Mouse (Mus musculus) layer of hippocampus, adult 11-12 months (tissue): ENCODE results near the gene Cdkn1c.

Experiments used
- DNase-seq: peaks from one replicate; pipeline ENCODE4 v3.0.0; 2022; ENCODE audit warnings: low spot score

The Cdkn1c gene

DNA sequence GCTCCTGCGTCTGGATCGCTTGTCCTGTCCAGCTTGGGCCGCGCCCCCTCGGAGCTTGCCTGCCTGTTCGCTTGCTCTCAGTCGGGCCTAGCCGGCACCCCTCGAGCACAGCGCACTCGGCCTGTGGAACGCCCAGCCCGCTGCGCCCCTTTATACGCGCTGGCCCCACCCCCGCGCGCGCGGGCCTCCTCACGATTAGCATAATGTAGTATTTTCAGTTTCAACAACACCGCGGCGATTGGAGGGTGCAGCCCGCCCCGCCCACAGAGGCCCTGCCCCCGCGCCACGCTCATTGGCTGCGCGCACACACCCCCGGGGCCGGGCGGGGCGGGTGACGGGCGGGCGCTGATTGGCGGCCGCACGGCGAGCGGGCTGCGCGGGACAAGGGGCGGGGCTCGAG, at the start of gene Cdkn1c:
Gene Cdkn1c (minus strand): TSS at position 177 of the 400 bp plus-strand sequence.
- DNase-seq: peak; percentile 85

GRCm38 (mm10) chr7:143509566-143509965, 48.7 kb upstream of the Cdkn1c start:
- no peak for DNase-seq

DNA sequence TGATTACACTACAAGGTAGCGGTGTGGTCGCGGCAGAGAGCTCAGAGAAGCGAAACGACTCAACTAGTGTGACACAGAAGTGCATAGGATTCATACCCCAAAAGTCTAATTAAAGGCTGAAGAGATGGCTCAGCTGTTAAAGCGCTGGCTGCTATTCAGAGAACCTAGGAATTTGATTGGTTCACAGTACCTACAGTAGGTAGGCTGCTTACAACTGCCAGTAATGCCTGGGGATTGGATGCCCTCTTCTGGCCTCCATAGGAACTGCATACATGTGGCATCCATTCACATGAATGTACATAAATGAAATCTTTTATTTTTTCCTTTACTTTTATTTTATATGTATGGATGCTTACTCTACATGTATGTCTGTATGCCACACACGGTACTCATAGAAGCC, 45.8 kb upstream of the Cdkn1c start:
- DNase-seq: peak; percentile 42

- DNase-seq: no peak
Measured at GRCm38 (mm10) chr7:143506271-143506670, 45.4 kb upstream of the Cdkn1c start.

DNA sequence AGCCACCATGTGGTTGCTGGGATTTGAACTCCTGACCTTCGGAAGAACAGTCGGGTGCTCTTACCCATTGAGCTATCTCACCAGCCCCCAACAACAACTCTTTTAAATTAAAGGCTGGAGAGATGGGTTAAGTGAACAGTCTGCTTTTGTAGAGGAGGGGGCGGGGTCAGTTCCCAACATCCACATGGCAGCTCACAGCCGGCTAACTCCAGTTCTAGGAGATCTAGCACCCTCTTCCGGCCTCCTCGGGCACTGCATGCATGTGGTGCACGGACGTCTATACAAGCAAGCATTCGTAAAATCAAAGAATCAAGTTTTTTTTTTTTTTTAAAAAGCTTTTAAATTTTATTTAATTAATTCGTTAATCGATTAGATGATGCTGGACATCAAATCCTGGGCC, 45.0 kb upstream of the Cdkn1c start:
- peak; percentile 78 for DNase-seq

DNA sequence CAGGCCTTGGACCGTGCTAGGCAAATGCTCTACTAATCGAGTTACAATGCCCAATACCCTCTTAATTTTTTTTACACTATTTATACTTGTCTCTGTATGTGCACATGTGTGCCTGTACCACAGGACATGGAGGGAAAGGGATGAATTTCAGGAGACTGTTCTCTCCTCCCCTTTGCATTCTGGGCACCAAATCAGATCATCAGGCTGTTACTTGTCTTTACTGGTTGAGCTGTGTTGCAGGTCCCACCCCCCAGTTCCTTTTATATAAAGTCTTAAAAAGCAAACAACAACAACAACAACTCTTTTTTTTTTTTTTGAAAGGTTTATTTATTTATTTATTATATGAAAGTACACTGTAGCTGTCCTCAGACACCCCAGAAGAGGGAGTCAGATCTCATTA, 44.6 kb upstream of the Cdkn1c start:
- no peak for DNase-seq

DNA sequence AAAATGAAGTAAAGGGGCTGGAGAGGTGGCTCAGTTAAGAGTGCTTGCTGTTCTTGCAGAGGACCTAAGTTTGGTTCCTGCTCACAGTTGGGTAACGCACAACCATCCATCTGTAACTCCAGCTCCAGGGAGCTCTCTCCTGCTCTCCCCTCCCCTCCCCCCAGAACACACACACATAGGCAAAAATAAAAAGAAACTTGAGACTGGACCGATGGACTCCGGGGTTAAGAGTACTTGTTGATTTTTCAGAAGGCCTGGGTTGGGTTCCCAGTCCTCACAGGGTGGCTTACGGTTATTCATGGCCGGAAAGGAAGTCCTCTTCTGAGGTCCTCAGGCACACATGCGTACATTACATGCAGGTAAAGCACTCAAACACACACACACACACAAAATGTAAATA, 43.1 kb upstream of the Cdkn1c start:
- no peak for DNase-seq

DNA sequence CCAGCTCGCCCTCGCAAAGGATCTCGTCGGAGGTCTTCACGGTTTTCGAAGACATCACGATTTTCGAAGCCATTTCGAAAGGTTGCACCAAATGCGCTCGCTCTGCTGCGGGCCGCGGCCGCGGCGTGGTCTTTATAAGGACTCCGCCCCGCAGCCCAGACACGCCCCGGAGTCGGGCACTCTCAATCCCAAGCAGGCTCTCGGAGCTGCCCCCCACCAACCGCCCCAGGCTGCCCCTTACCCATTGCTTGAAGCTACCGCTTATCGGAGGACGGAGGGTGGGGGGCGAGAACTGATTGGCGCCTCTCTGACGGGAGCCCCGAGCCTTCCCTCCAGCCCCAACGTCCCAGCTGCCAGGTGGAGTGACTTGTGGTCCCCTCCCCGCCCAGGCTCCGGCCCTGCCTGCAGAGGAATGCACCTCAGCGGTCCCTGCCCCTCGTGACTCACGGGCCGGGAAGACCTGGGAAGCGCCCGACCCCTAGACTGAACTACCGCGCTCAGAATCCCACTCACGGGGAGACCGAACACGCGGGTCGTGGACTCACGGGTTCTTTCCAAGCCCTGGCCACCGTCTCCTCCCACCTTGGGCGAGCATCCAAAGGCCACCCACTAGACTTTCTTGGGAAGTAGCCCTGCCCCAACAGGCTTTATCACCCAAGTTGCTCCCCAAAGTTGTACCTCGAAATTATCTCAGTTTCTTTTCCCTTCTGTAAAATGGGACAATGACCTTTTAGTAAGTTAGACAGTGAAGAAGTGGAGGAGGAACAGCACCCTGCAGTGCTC, 41.8 kb upstream of the Cdkn1c start, which contains the start of gene Phlda2:
Gene Phlda2 (minus strand): TSS at position 733 of the 783 bp plus-strand sequence.
- no peak for DNase-seq

DNA sequence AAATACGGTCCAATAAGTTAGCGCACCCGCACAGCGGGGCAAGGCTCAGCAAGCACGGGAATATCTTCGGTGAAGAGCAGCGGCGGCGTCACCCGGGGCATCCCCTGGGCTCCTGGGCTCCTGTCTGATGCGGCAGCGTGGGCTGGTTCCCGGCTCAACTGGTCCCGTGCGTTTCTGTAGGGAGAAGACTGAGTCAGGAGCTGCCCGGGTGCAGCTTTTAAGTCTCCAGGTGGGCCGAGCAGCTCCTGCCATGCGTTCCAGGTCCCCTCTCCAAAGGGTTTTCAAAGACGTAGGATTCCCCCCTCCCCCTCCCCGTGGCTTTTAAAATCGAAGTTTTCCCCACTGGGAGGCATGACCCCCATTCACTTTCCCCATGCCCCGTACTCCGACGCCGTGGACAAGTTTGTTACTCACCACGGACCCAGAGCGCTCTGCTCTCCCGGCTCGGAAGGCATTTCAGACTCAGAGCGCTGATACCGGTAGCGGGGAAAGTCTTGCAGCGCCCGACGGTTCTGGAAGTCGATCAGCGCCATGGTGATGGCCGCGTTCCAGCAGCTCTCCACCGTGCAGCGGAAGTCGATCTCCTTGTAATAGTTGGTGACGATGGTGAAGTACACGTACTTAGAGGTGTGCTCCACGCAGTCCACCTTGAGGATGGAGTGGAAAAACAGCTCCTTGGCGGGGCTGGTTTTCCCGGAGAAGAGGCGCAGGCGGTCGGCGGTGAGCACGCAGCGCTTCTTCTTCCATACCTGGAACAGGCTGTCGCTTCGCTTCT, 41.0 kb upstream of the Cdkn1c start:
- no peak for DNase-seq

DNA sequence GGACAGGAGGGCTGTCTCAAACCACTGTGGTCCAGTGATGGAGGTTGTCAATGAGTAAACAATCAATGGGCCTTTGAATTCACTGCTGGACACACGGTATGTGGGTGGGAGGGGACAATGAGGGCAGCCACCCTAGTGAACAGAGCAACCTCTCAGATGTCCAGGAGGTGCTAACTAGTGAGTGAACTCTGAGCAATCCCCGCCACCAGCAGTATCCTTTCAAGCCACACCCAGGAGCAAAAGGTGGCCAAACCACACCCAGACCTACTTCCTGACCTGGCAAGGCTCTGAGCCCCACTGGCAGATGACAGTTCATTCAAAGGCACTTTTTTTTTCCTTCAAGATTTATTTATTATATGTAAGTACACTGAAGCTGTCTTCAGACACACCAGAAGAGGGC, 40.1 kb upstream of the Cdkn1c start:
- no peak for DNase-seq

- no peak for DNase-seq
Measured at GRCm38 (mm10) chr7:143498584-143498983, 37.7 kb upstream of the Cdkn1c start.

GRCm38 (mm10) chr7:143495104-143495961, 34.5 kb upstream of the Cdkn1c start:
- no peak for DNase-seq

DNA sequence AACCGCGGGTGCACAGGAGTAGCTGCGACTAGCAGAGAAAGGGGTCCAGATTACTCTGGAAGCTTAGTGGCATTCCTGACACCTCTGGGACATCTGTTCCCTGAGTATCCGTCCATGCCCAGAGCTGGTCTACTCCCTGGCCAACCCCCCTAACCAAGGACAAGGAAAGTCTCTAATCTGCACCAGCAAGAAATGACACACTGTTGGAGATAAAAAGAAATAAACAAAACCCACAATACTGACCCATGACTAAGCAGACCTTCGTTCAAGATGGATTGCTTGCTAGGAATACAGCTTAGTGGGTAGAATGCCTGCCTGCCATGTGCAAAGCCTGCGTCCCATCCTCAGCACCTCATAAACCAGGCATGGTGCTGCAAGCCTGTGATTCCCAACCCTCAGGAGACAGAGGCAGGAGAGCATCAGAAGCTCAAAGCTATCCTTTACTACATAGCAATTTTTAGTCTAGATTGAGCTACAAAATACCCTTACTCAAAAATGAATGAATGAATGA, 32.8 kb upstream of the Cdkn1c start:
- no peak for DNase-seq

GRCm38 (mm10) chr7:143489735-143490134, 28.9 kb upstream of the Cdkn1c start:
- no peak for DNase-seq

DNA sequence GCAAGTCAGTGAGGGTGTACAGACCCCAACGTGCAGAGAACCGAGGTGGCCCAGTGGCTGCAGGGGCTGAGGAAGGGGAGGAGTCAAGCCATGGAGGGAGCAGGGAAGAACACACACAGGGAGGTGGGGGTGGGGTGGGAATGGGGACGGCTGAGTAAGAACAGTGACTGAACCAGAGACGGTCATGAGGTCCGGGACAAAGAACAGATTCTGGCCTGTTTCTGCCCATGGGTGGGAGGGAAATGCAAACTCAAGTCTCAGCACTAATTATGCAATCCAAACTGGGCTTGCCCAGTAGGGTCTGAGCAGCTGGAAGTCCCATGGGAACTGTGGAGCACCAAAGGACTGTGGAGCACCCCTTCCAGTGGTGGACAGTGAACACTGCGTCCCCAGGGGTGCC, 21.7 kb upstream of the Cdkn1c start:
- DNase-seq: no peak

DNA sequence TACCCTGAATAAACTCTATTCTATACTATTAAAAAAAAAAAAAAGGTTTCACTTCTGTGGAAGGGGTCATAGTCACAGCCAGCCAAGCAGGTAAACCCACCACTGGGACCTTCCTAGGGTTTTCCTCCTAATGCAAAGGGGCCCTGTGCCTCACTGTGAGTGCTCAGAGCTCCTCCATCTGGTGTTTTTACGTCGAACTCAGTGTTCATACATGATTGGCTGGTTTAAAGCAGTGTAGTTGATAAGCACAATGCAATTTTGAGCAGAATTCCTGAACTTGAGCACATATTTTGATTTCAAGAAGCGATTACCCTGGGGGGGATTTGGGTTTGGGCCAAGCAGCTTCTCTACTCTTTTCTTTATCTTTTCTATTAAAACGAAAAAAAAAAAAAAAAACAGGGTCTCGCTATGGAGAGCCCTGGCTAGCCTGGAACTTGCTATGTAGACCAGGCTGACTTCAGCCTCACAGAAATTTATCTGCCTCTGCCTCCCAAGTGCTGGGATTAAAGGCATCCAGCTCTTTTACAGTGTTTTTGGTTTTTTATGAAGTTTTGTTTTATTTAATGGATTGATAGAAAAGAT, 21.0 kb upstream of the Cdkn1c start:
- no peak for DNase-seq

- DNase-seq: peak; percentile 68
Measured at GRCm38 (mm10) chr7:143480498-143480897, 19.6 kb upstream of the Cdkn1c start.

- no peak for DNase-seq
Measured at GRCm38 (mm10) chr7:143477800-143478199, 16.9 kb upstream of the Cdkn1c start.

- no peak for DNase-seq
Measured at GRCm38 (mm10) chr7:143476702-143477335, 16.0 kb upstream of the Cdkn1c start.

DNA sequence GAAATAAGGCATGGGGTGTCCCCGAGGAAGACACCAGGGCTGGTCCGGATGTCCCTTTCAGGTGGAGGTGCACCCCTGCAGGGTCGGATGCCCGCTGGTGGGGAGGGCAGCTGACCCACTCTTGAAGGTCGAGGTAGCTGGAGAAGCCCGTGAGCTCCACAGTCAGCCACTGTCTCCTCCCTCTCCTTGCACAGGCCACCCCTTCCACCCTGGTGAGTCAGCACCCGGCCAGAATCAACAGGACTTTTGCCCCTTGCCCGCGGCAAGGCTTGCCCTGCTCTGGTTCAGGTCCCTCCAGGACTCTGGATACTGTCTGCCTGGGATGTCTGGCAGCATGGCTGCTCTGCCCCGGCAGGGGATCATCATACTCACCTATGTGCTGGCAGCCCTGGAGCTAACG, 15.0 kb upstream of the Cdkn1c start:
- no peak for DNase-seq

- no peak for DNase-seq
Measured at GRCm38 (mm10) chr7:143474811-143475210, 14.0 kb upstream of the Cdkn1c start.
